Mouse (Mus musculus) hindbrain, embryonic 11.5 days (tissue): ENCODE results near the gene Prrt1. TPM values are rescaled to one million over a fixed set of nuclear protein-coding genes. Genes with fewer than 3 reads are reported as not detected.

Experiments used
- ATAC-seq: fragments of 200-750 bp; cut with Nextera tagmentation; 2 replicates; pipeline ENCODE4 v1.8.0; 2017; ENCODE audit warnings: mild to moderate bottlenecking, moderate TSS enrichment, moderate library complexity; ENCODE audit not compliant: low FRiP score
- DNase-seq: peaks from one replicate; pipeline ENCODE4 v3.0.0-alpha.2; 2015; ENCODE audit warnings: low spot score
- H3K27ac ChIP-seq: fragments of 300-500 bp; sonication (generic); 2 replicates; pipeline ENCODE4 v1.5.1; 2014; ENCODE audit warnings: mild to moderate bottlenecking, low read depth, low read length
- H3K27me3 ChIP-seq: fragments of 300-500 bp; sonication (generic); 2 replicates; pipeline ENCODE4 v1.6.1; 2014; ENCODE audit warnings: mild to moderate bottlenecking, low read length, moderate library complexity, mixed read lengths; ENCODE audit not compliant: control insufficient read depth, insufficient read depth
- H3K36me3 ChIP-seq: fragments of 300-500 bp; sonication (generic); 2 replicates; pipeline ENCODE4 v1.6.1; 2014; ENCODE audit warnings: mild to moderate bottlenecking, low read length, moderate library complexity, mixed read lengths; ENCODE audit not compliant: control insufficient read depth, insufficient read depth
- H3K4me1 ChIP-seq: fragments of 300-500 bp; sonication (generic); replicated peaks from 2 replicates; pipeline ENCODE4 v1.6.1; 2014; ENCODE audit warnings: low read length, mixed read lengths; ENCODE audit not compliant: control insufficient read depth, insufficient read depth
- H3K4me2 ChIP-seq: fragments of 300-500 bp; sonication (generic); replicated peaks from 2 replicates; pipeline ENCODE4 v1.6.1; 2014; ENCODE audit warnings: mild to moderate bottlenecking, low read depth, low read length
- H3K4me3 ChIP-seq: fragments of 300-500 bp; sonication (generic); 2 replicates; pipeline ENCODE4 v1.5.1; 2014; ENCODE audit warnings: low read depth, low read length
- H3K9ac ChIP-seq: fragments of 300-500 bp; sonication (generic); 2 replicates; pipeline ENCODE4 v1.6.1; 2014; ENCODE audit warnings: low read depth, low read length
- H3K9me3 ChIP-seq: fragments of 300-500 bp; sonication (generic); 2 replicates; pipeline ENCODE4 v1.6.1; 2016; ENCODE audit warnings: low read length; ENCODE audit not compliant: control insufficient read depth
- WGBS: fragments of 180-500 bp; shearing (Covaris S2); extraction: QIAGEN DNeasy Blood & Tissue Kit; methylation state at CpG from one replicate; pipeline ENCODE4 v1.1.7; 2014; 5-methylcytosine and 5-hydroxymethylcytosine counted together
- polyA plus RNA-seq: library from polyadenylated mRNA; unstranded; fragments of >200 nt; fragmentation: Nextera tagmentation; extraction: Ambion mirVana; gene quantifications from 2 replicates; pipeline ENCODE4 v1.2.1, GENCODE M21; 2014

The Prrt1 gene
- polyA plus RNA-seq, 1 experiment from 2014 or later: 2.0 TPM

- H3K36me3 ChIP-seq: no peaks in the 10 kb centered on the region
- 1% methylated on average over 24 of the region's 32 CpGs for WGBS
- no peaks in the 10 kb centered on the region for H3K27me3 ChIP-seq
- peak overlapping the region; percentile 100 for H3K27ac ChIP-seq
- peak; percentile 15; the same call in 1 of the 2 replicates for ATAC-seq
- H3K9me3 ChIP-seq: no peaks in the 10 kb centered on the region
- H3K9ac ChIP-seq: peak overlapping the region; percentile 99
- H3K4me1 ChIP-seq: peaks cover 28% of the 10 kb centered on the region
- peak; percentile 60 for DNase-seq
- peak overlapping the region; percentile 97 for H3K4me3 ChIP-seq
- peak overlapping the region; percentile 98 for H3K4me2 ChIP-seq
Observed at GRCm38 (mm10) chr17:34592581-34593549, 36.5 kb upstream of the Prrt1 start.

GRCm38 (mm10) chr17:34593752-34594525 is 35.4 kb upstream of the Prrt1 start:
- H3K27me3 ChIP-seq: no peaks in the 10 kb centered on the region
- DNase-seq (no peak), ATAC-seq (no peak)
- no peaks in the 10 kb centered on the region for H3K9me3 ChIP-seq
- H3K4me3 ChIP-seq: peak overlapping the region; percentile 97
- H3K4me2 ChIP-seq: peak overlapping the region; percentile 98
- H3K4me1 ChIP-seq: peaks cover 25% of the 10 kb centered on the region
- H3K9ac ChIP-seq: peak overlapping the region; percentile 99
- no peaks in the 10 kb centered on the region for H3K36me3 ChIP-seq
- H3K27ac ChIP-seq: peak overlapping the region; percentile 100; the same call in 1 of the 2 replicates
- 49% methylated on average over 32 of the region's 34 CpGs for WGBS

GRCm38 (mm10) chr17:34596098-34596497 is 33.2 kb upstream of the Prrt1 start:
- ATAC-seq: no peak
- Histone ChIP-seq H3K4me3 (no peak overlapping the region), H3K4me2 (no peak overlapping the region), H3K36me3 (peaks cover 6% of the 10 kb centered on the region), H3K9ac (no peak overlapping the region), H3K4me1 (peaks cover 10% of the 10 kb centered on the region), H3K9me3 (no peaks in the 10 kb centered on the region), H3K27ac (no peak overlapping the region), H3K27me3 (no peaks in the 10 kb centered on the region)
- WGBS: 85% methylated on average over 8 of the region's 8 CpGs
- no peak for DNase-seq

- Histone ChIP-seq H3K36me3 (peaks cover 6% of the 10 kb centered on the region), H3K9me3 (no peaks in the 10 kb centered on the region), H3K27ac (no peak within 1 kb of the TSS; the same call in 1 of the 2 replicates), H3K4me1 (peaks cover 10% of the 10 kb centered on the region), H3K4me3 (no peak within 1 kb of the TSS), H3K27me3 (no peaks in the 10 kb centered on the region), H3K4me2 (no peak within 1 kb of the TSS), H3K9ac (no peak within 1 kb of the TSS)
- ATAC-seq: no peak
- no peak for DNase-seq
- 30% methylated on average over 6 of the region's 6 CpGs for WGBS
Observed at GRCm38 (mm10) chr17:34597566-34598095, 31.7 kb upstream of the Prrt1 start, which contains the start of gene Ager. Ager (plus strand) TSS chr17:34597862.

GRCm38 (mm10) chr17:34599891-34600290 is 29.4 kb upstream of the Prrt1 start:
- H3K4me1 ChIP-seq: peaks cover 8% of the 10 kb centered on the region
- WGBS: 79% methylated on average over 9 of the region's 9 CpGs
- no peaks in the 10 kb centered on the region for H3K9me3 ChIP-seq
- H3K36me3 ChIP-seq: peaks cover 6% of the 10 kb centered on the region
- DNase-seq (no peak), ATAC-seq (no peak)
- H3K4me2 ChIP-seq: no peak overlapping the region
- no peak overlapping the region for H3K4me3 ChIP-seq
- no peaks in the 10 kb centered on the region for H3K27me3 ChIP-seq
- no peak overlapping the region for H3K27ac ChIP-seq
- H3K9ac ChIP-seq: no peak overlapping the region

- 87% methylated on average over 12 of the region's 12 CpGs for WGBS
- ATAC-seq: no peak
- Histone ChIP-seq H3K27me3 (no peaks in the 10 kb centered on the region), H3K4me1 (peaks cover 13% of the 10 kb centered on the region), H3K4me2 (peak overlapping the region; percentile 80; the same call in 1 of the 2 replicates), H3K36me3 (peaks cover 6% of the 10 kb centered on the region), H3K27ac (no peak overlapping the region), H3K9ac (no peak overlapping the region), H3K4me3 (peak overlapping the region; percentile 56; the same call in 1 of the 2 replicates), H3K9me3 (no peaks in the 10 kb centered on the region)
- no peak for DNase-seq
Observed at GRCm38 (mm10) chr17:34601796-34602195, 27.5 kb upstream of the Prrt1 start.

GRCm38 (mm10) chr17:34603375-34604060 is 25.8 kb upstream of the Prrt1 start, which contains the start of gene Rnf5:
Rnf5 (minus strand) TSS chr17:34603690.
- DNase-seq: peak; percentile 98
- peaks cover 16% of the 10 kb centered on the region for H3K4me1 ChIP-seq
- WGBS: under 1% methylated on average over 30 of the region's 30 CpGs

GRCm38 (mm10) chr17:34604061-34604508 is 25.2 kb upstream of the Prrt1 start, which contains the start of gene Agpat1:
Agpat1 (plus strand) TSS chr17:34604262.
- H3K4me2 ChIP-seq: peak within 1 kb of the TSS; percentile 81
- H3K9ac ChIP-seq: peak within 1 kb of the TSS; percentile 91
- ATAC-seq (peak; percentile 89), DNase-seq (peak; percentile 100)
- peaks cover 6% of the 10 kb centered on the region for H3K36me3 ChIP-seq
- H3K27me3 ChIP-seq: no peaks in the 10 kb centered on the region
- peak within 1 kb of the TSS; percentile 87 for H3K27ac ChIP-seq
- H3K4me1 ChIP-seq: peaks cover 16% of the 10 kb centered on the region
- no peaks in the 10 kb centered on the region for H3K9me3 ChIP-seq
- H3K4me3 ChIP-seq: peak within 1 kb of the TSS; percentile 96
- WGBS: 0% methylated on average over 35 of the region's 35 CpGs

More at GRCm38 (mm10) chr17:34603375-34604060, 25.8 kb upstream of the Prrt1 start, which contains the start of gene Rnf5:
- peak within 1 kb of the TSS; percentile 96 for H3K4me3 ChIP-seq
- H3K4me2 ChIP-seq: peak within 1 kb of the TSS; percentile 81
- H3K27me3 ChIP-seq: no peaks in the 10 kb centered on the region
- ATAC-seq: peak; percentile 95
- H3K9ac ChIP-seq: peak within 1 kb of the TSS; percentile 53
- peaks cover 6% of the 10 kb centered on the region for H3K36me3 ChIP-seq
- peak within 1 kb of the TSS; percentile 87 for H3K27ac ChIP-seq
- no peaks in the 10 kb centered on the region for H3K9me3 ChIP-seq
